Mouse (Mus musculus): ENCODE data around the gene Dlgap4. TPM values are rescaled to one million over a fixed set of nuclear protein-coding genes. Genes with fewer than 3 reads are reported as not detected.
A peak's percentile ranks its signal among the peaks of the same experiment; 100 is the strongest.
"Not testable (repeated sequence)": the region's sequence is repeated elsewhere in the genome, so short reads cannot be mapped to it uniquely, and the experiment has no call there.

Gene Dlgap4
- polyA plus RNA-seq, 1 experiment from 2014 or later = 119 TPM

GRCm38 (mm10) chr2:156781836-156782480, 168.5 kb downstream of the Dlgap4 start:
- Histone ChIP-seq H3K27me3 (ENCODE audit: control insufficient read depth, insufficient read depth, low read length) (no peaks in the 10 kb centered on the region), H3K36me3 (replicated peaks; ENCODE audit: control insufficient read depth, insufficient read depth, low read depth, low read length) (no peaks in the 10 kb centered on the region), H3K27ac (replicated peaks; ENCODE audit: low read depth, low read length) (no peak overlapping the region), H3K4me3 (ENCODE audit: low read depth, low read length) (no peak overlapping the region), H3K9me3 (replicated peaks; ENCODE audit: control insufficient read depth, low read length) (no peaks in the 10 kb centered on the region), H3K9ac (replicated peaks; ENCODE audit: low read length) (no peak overlapping the region), H3K4me1 (ENCODE audit: control insufficient read depth, insufficient read depth, low read length) (no peaks in the 10 kb centered on the region), H3K4me2 (ENCODE audit: low read depth, low read length) (no peak overlapping the region)
- WGBS = 68% methylated on average over 4 of the region's 4 CpGs
- ATAC-seq (replicated peaks; ENCODE audit: insufficient number of reproducible peaks, low FRiP score, low TSS enrichment, low read depth) (no peak), DNase-seq (ENCODE audit: low spot score) (no peak)

- ATAC-seq (replicated peaks; ENCODE audit: insufficient number of reproducible peaks, low FRiP score, low TSS enrichment, low read depth) (no peak), DNase-seq (ENCODE audit: low spot score) (no peak)
- no peak overlapping the region for H3K27ac ChIP-seq (replicated peaks; ENCODE audit: low read depth, low read length)
- H3K9ac ChIP-seq (replicated peaks; ENCODE audit: low read length) = no peak overlapping the region
- H3K4me3 ChIP-seq (ENCODE audit: low read depth, low read length) = no peak overlapping the region
- no peak overlapping the region for H3K4me2 ChIP-seq (ENCODE audit: low read depth, low read length)
- no peaks in the 10 kb centered on the region for H3K36me3 ChIP-seq (replicated peaks; ENCODE audit: control insufficient read depth, insufficient read depth, low read depth, low read length)
- H3K9me3 ChIP-seq (replicated peaks; ENCODE audit: control insufficient read depth, low read length) = no peaks in the 10 kb centered on the region
- H3K27me3 ChIP-seq (ENCODE audit: control insufficient read depth, insufficient read depth, low read length) = no peaks in the 10 kb centered on the region
- 84% methylated on average over 10 of the region's 10 CpGs for WGBS
- H3K4me1 ChIP-seq (ENCODE audit: control insufficient read depth, insufficient read depth, low read length) = no peaks in the 10 kb centered on the region
Observed at GRCm38 (mm10) chr2:156782481-156783348, 169.2 kb downstream of the Dlgap4 start.

- H3K27me3 ChIP-seq (ENCODE audit: control insufficient read depth, insufficient read depth, low read length) = no peaks in the 10 kb centered on the region
- H3K9me3 ChIP-seq (replicated peaks; ENCODE audit: control insufficient read depth, low read length) = no peaks in the 10 kb centered on the region
- WGBS = 88% methylated on average over 9 of the region's 9 CpGs
- no peak overlapping the region for H3K9ac ChIP-seq (replicated peaks; ENCODE audit: low read length)
- no peak overlapping the region for H3K4me3 ChIP-seq (ENCODE audit: low read depth, low read length)
- H3K4me1 ChIP-seq (ENCODE audit: control insufficient read depth, insufficient read depth, low read length) = no peaks in the 10 kb centered on the region
- H3K4me2 ChIP-seq (ENCODE audit: low read depth, low read length) = no peak overlapping the region
- ATAC-seq (replicated peaks; ENCODE audit: insufficient number of reproducible peaks, low FRiP score, low TSS enrichment, low read depth) (no peak), DNase-seq (ENCODE audit: low spot score) (no peak)
- no peak overlapping the region for H3K27ac ChIP-seq (replicated peaks; ENCODE audit: low read depth, low read length)
- no peaks in the 10 kb centered on the region for H3K36me3 ChIP-seq (replicated peaks; ENCODE audit: control insufficient read depth, insufficient read depth, low read depth, low read length)
Observed at GRCm38 (mm10) chr2:156783349-156783728, 169.8 kb downstream of the Dlgap4 start.

GRCm38 (mm10) chr2:156784016-156784585, 170.6 kb downstream of the Dlgap4 start:
- Histone ChIP-seq H3K27ac (replicated peaks; ENCODE audit: low read depth, low read length) (no peak overlapping the region), H3K9me3 (replicated peaks; ENCODE audit: control insufficient read depth, low read length) (no peaks in the 10 kb centered on the region), H3K27me3 (ENCODE audit: control insufficient read depth, insufficient read depth, low read length) (no peaks in the 10 kb centered on the region), H3K9ac (replicated peaks; ENCODE audit: low read length) (no peak overlapping the region), H3K4me1 (ENCODE audit: control insufficient read depth, insufficient read depth, low read length) (no peaks in the 10 kb centered on the region), H3K4me2 (ENCODE audit: low read depth, low read length) (no peak overlapping the region), H3K4me3 (ENCODE audit: low read depth, low read length) (no peak overlapping the region), H3K36me3 (replicated peaks; ENCODE audit: control insufficient read depth, insufficient read depth, low read depth, low read length) (no peaks in the 10 kb centered on the region)
- no peak for DNase-seq (ENCODE audit: low spot score)
- no peak for ATAC-seq (replicated peaks; ENCODE audit: insufficient number of reproducible peaks, low FRiP score, low TSS enrichment, low read depth)
- 75% methylated on average over 7 of the region's 7 CpGs for WGBS

GRCm38 (mm10) chr2:156784891-156785290, 171.4 kb downstream of the Dlgap4 start:
- H3K4me3 ChIP-seq (ENCODE audit: low read depth, low read length) = no peak overlapping the region
- no peak overlapping the region for H3K9ac ChIP-seq (replicated peaks; ENCODE audit: low read length)
- WGBS = 83% methylated on average over 2 of the region's 2 CpGs
- no peaks in the 10 kb centered on the region for H3K27me3 ChIP-seq (ENCODE audit: control insufficient read depth, insufficient read depth, low read length)
- H3K4me1 ChIP-seq (ENCODE audit: control insufficient read depth, insufficient read depth, low read length) = no peaks in the 10 kb centered on the region
- H3K36me3 ChIP-seq (replicated peaks; ENCODE audit: control insufficient read depth, insufficient read depth, low read depth, low read length) = no peaks in the 10 kb centered on the region
- H3K9me3 ChIP-seq (replicated peaks; ENCODE audit: control insufficient read depth, low read length) = no peaks in the 10 kb centered on the region
- H3K4me2 ChIP-seq (ENCODE audit: low read depth, low read length) = no peak overlapping the region
- DNase-seq (ENCODE audit: low spot score) = no peak
- no peak for ATAC-seq (replicated peaks; ENCODE audit: insufficient number of reproducible peaks, low FRiP score, low TSS enrichment, low read depth)
- no peak overlapping the region for H3K27ac ChIP-seq (replicated peaks; ENCODE audit: low read depth, low read length)

- H3K27ac ChIP-seq (replicated peaks; ENCODE audit: low read depth, low read length); H3K4me3 ChIP-seq (ENCODE audit: low read depth, low read length); H3K36me3 ChIP-seq (replicated peaks; ENCODE audit: control insufficient read depth, insufficient read depth, low read depth, low read length); H3K27me3 ChIP-seq (ENCODE audit: control insufficient read depth, insufficient read depth, low read length); H3K4me1 ChIP-seq (ENCODE audit: control insufficient read depth, insufficient read depth, low read length); H3K4me2 ChIP-seq (ENCODE audit: low read depth, low read length); H3K9ac ChIP-seq (replicated peaks; ENCODE audit: low read length); DNase-seq (ENCODE audit: low spot score); H3K9me3 ChIP-seq (replicated peaks; ENCODE audit: control insufficient read depth, low read length); ATAC-seq (replicated peaks; ENCODE audit: insufficient number of reproducible peaks, low FRiP score, low TSS enrichment, low read depth): not testable (repeated sequence)
Observed at GRCm38 (mm10) chr2:156786369-156786768, 172.9 kb downstream of the Dlgap4 start.

GRCm38 (mm10) chr2:156787090-156787775, 173.7 kb downstream of the Dlgap4 start:
- Histone ChIP-seq H3K36me3 (replicated peaks; ENCODE audit: control insufficient read depth, insufficient read depth, low read depth, low read length) (no peaks in the 10 kb centered on the region), H3K27ac (replicated peaks; ENCODE audit: low read depth, low read length) (no peak overlapping the region), H3K4me3 (ENCODE audit: low read depth, low read length) (no peak overlapping the region), H3K9me3 (replicated peaks; ENCODE audit: control insufficient read depth, low read length) (no peaks in the 10 kb centered on the region), H3K9ac (replicated peaks; ENCODE audit: low read length) (no peak overlapping the region), H3K27me3 (ENCODE audit: control insufficient read depth, insufficient read depth, low read length) (no peaks in the 10 kb centered on the region), H3K4me2 (ENCODE audit: low read depth, low read length) (no peak overlapping the region), H3K4me1 (ENCODE audit: control insufficient read depth, insufficient read depth, low read length) (no peaks in the 10 kb centered on the region)
- 88% methylated on average over 5 of the region's 5 CpGs for WGBS
- ATAC-seq (replicated peaks; ENCODE audit: insufficient number of reproducible peaks, low FRiP score, low TSS enrichment, low read depth) = no peak
- DNase-seq (ENCODE audit: low spot score) = no peak

- DNase-seq (ENCODE audit: low spot score) = peak; percentile 39
- Histone ChIP-seq H3K4me1 (ENCODE audit: control insufficient read depth, insufficient read depth, low read length) (no peaks in the 10 kb centered on the region), H3K27me3 (ENCODE audit: control insufficient read depth, insufficient read depth, low read length) (no peaks in the 10 kb centered on the region), H3K36me3 (replicated peaks; ENCODE audit: control insufficient read depth, insufficient read depth, low read depth, low read length) (no peaks in the 10 kb centered on the region), H3K27ac (replicated peaks; ENCODE audit: low read depth, low read length) (no peak overlapping the region), H3K9me3 (replicated peaks; ENCODE audit: control insufficient read depth, low read length) (no peaks in the 10 kb centered on the region), H3K4me3 (ENCODE audit: low read depth, low read length) (no peak overlapping the region), H3K4me2 (ENCODE audit: low read depth, low read length) (no peak overlapping the region), H3K9ac (replicated peaks; ENCODE audit: low read length) (no peak overlapping the region)
- 51% methylated on average over 3 of the region's 3 CpGs for WGBS
- ATAC-seq (replicated peaks; ENCODE audit: insufficient number of reproducible peaks, low FRiP score, low TSS enrichment, low read depth) = no peak
Observed at GRCm38 (mm10) chr2:156787776-156788105, 174.2 kb downstream of the Dlgap4 start.
